Mouse (Mus musculus) C2C12 (cell line): ENCODE results near the gene Fbxo36. TPM values are rescaled to one million over a fixed set of nuclear protein-coding genes. Genes with fewer than 3 reads are reported as not detected.

Source experiments
- H3K27me3 ChIP-seq: one replicate; pipeline ENCODE4 v1.6.1; 2011; ENCODE audit not compliant: control insufficient read depth, insufficient read depth, insufficient read length
- H3K36me3 ChIP-seq: one replicate; pipeline ENCODE4 v1.6.1; 2011; ENCODE audit not compliant: control insufficient read depth, insufficient read depth
- H3K4me3 ChIP-seq: one replicate; pipeline ENCODE4 v1.5.1; 2011; ENCODE audit warnings: mild to moderate bottlenecking, control low read depth; ENCODE audit not compliant: poor library complexity, insufficient read depth, severe bottlenecking
- H3K79me2 ChIP-seq: one replicate; pipeline ENCODE4 v1.6.1; 2011; ENCODE audit not compliant: control insufficient read depth, insufficient read depth
- H3K79me3 ChIP-seq: one replicate; pipeline ENCODE4 v1.6.1; 2011; ENCODE audit warnings: low read depth, control low read depth
- H3ac ChIP-seq: one replicate; pipeline ENCODE3; 2011; ENCODE audit warnings: low read depth; ENCODE audit not compliant: control insufficient read depth, insufficient read length
- CEBPB ChIP-seq: IDR thresholded peaks from one replicate; pipeline ENCODE4 v1.6.1; 2011; ENCODE audit warnings: low read depth, mild to moderate bottlenecking, control low read depth, moderate library complexity
- CTCF ChIP-seq: IDR thresholded peaks from one replicate; pipeline ENCODE4 v1.5.1; 2011; ENCODE audit not compliant: control insufficient read depth, insufficient read depth, insufficient read length
- FOSL1 ChIP-seq: IDR thresholded peaks from one replicate; pipeline ENCODE4 v1.8.0; 2011; ENCODE audit warnings: mild to moderate bottlenecking, low read length; ENCODE audit not compliant: poor library complexity, insufficient read depth, severe bottlenecking
- MAX ChIP-seq: IDR thresholded peaks from one replicate; pipeline ENCODE4 v1.6.1; 2011; ENCODE audit warnings: mild to moderate bottlenecking, control low read depth
- MYOD1 ChIP-seq: IDR thresholded peaks from one replicate; pipeline ENCODE4 v1.6.1; 2011; ENCODE audit warnings: low read depth; ENCODE audit not compliant: control insufficient read depth, insufficient read length
- MYOG ChIP-seq: IDR thresholded peaks from one replicate; pipeline ENCODE4 v1.6.1; 2011; ENCODE audit not compliant: control insufficient read depth, insufficient read length; ENCODE audit errors: extremely low read depth
- USF1 ChIP-seq: IDR thresholded peaks from one replicate; pipeline ENCODE4 v1.6.1; 2011; ENCODE audit warnings: low read depth, mild to moderate bottlenecking, control low read depth, moderate library complexity
- polyA plus RNA-seq: library from polyadenylated mRNA; unstranded; fragments of >200 nt; fragmentation: generic; extraction: Trizol; gene quantifications from one replicate; pipeline ENCODE4 v1.2.1, GENCODE M21; 2012; ENCODE audit warnings: missing spikeins

Fbxo36 gene
- polyA plus RNA-seq, 1 experiment, result 6.8 TPM

GRCm38 (mm10) chr1:84885921-84886320, 46.3 kb downstream of the Fbxo36 start:
- TF ChIP-seq MYOD1 (no peak), MAX (no peak), FOSL1 (no peak), CTCF (no peak), USF1 (no peak), CEBPB (no peak), MYOG (no peak)

GRCm38 (mm10) chr1:84889330-84890004, 49.8 kb downstream of the Fbxo36 start:
- Histone ChIP-seq H3K36me3 (no peaks in the 10 kb centered on the region), H3K79me3 (no peaks in the 10 kb centered on the region), H3K79me2 (no peaks in the 10 kb centered on the region), H3K27me3 (no peaks in the 10 kb centered on the region), H3ac (no peak overlapping the region), H3K4me3 (no peak overlapping the region)
- TF ChIP-seq MYOG, result no peak
- TF ChIP-seq FOSL1, result no peak
- TF ChIP-seq MYOD1, result no peak
- no peak for TF ChIP-seq CEBPB
- TF ChIP-seq USF1, result no peak
- TF ChIP-seq CTCF, result no peak
- no peak for TF ChIP-seq MAX

More at GRCm38 (mm10) chr1:84885921-84886320, 46.3 kb downstream of the Fbxo36 start:
- Histone ChIP-seq H3ac (no peak overlapping the region), H3K79me3 (no peaks in the 10 kb centered on the region), H3K79me2 (no peaks in the 10 kb centered on the region), H3K4me3 (no peak overlapping the region), H3K36me3 (no peaks in the 10 kb centered on the region), H3K27me3 (no peaks in the 10 kb centered on the region)

GRCm38 (mm10) chr1:84890005-84890393, 50.4 kb downstream of the Fbxo36 start:
- Histone ChIP-seq H3K79me2 (no peaks in the 10 kb centered on the region), H3K36me3 (no peaks in the 10 kb centered on the region), H3K27me3 (no peaks in the 10 kb centered on the region), H3ac (no peak overlapping the region), H3K79me3 (no peaks in the 10 kb centered on the region), H3K4me3 (no peak overlapping the region)
- TF ChIP-seq MYOD1 (no peak), FOSL1 (no peak), CEBPB (no peak), USF1 (no peak), CTCF (no peak), MAX (no peak), MYOG (no peak)

DNA sequence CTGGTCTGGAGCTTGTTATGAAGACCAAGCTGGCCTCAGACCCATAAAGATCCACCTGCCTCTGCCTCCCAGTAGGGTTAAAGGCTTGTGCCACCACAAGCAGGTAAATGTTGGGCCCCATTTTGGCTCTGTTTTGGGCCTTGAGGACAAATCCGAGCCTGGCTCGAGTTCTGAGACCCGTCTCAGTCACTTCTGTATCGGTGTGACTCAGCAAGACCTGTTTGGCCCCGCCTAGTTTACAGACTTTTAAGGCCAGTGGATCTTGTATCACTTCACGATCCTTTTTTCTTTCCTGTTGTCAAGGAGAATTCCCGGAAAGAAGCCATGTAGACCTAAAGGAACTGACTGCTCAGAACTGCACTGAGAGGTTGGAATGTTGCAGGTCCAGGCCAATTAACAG, 50.9 kb downstream of the Fbxo36 start:
- Histone ChIP-seq H3K79me2 (no peaks in the 10 kb centered on the region), H3K4me3 (no peak overlapping the region), H3K36me3 (no peaks in the 10 kb centered on the region), H3K27me3 (no peaks in the 10 kb centered on the region), H3ac (no peak overlapping the region), H3K79me3 (no peaks in the 10 kb centered on the region)
- TF ChIP-seq CTCF, result no peak
- no peak for TF ChIP-seq FOSL1
- TF ChIP-seq MAX, result no peak
- TF ChIP-seq USF1, result no peak
- no peak for TF ChIP-seq MYOG
- no peak for TF ChIP-seq MYOD1
- no peak for TF ChIP-seq CEBPB

DNA sequence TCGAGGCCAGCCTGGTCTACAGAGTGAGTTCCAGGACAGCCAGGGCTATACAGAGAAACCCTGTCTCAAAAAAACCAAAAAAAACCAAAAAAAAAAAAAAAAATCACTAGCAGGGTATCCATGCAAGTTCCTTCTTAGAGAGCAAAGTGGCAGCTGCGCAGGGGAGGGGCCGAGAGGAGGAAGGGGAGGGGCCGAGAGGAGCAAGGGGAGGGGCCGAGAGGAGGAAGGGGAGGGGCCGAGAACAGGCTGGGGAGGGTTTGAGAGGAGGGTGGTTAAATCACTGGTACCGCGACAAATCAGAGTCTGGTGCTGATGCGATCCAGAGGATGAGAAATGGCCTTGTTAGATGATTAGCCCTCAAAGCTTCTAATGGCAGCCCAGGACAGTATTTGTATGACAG, 52.1 kb downstream of the Fbxo36 start:
- no peak for TF ChIP-seq USF1
- no peak for TF ChIP-seq MYOD1
- TF ChIP-seq CTCF, result no peak
- TF ChIP-seq MAX, result no peak
- no peak for TF ChIP-seq FOSL1
- TF ChIP-seq MYOG, result no peak
- no peak for TF ChIP-seq CEBPB
- Histone ChIP-seq H3K27me3 (no peaks in the 10 kb centered on the region), H3K79me3 (no peaks in the 10 kb centered on the region), H3K4me3 (no peak overlapping the region), H3K36me3 (no peaks in the 10 kb centered on the region), H3ac (no peak overlapping the region), H3K79me2 (no peaks in the 10 kb centered on the region)
